Mouse (Mus musculus) limb, embryonic 11.5 days (tissue): ENCODE data around the gene Ppp4c. TPM values are rescaled to one million over a fixed set of nuclear protein-coding genes. Genes with fewer than 3 reads are reported as not detected.
A peak's percentile ranks its signal among the peaks of the same experiment; 100 is the strongest.

ENCODE experiments used
- ATAC-seq: fragments of 200-750 bp; cut with Nextera tagmentation; 2 replicates; pipeline ENCODE4 v1.8.0; 2017; ENCODE audit warnings: low read depth; ENCODE audit not compliant: insufficient number of reproducible peaks, low FRiP score, low TSS enrichment
- DNase-seq: peaks from one replicate; pipeline ENCODE4 v3.0.0-alpha.2; 2015; ENCODE audit warnings: low spot score
- H3K27ac ChIP-seq: fragments of 300-500 bp; sonication (generic); replicated peaks from 2 replicates; pipeline ENCODE4 v1.5.1; 2014; ENCODE audit warnings: low read depth, mild to moderate bottlenecking, low read length
- H3K27me3 ChIP-seq: fragments of 300-500 bp; sonication (generic); 2 replicates; pipeline ENCODE4 v1.6.1; 2014; ENCODE audit warnings: mild to moderate bottlenecking, low read length, mixed read lengths; ENCODE audit not compliant: control insufficient read depth, insufficient read depth
- H3K36me3 ChIP-seq: fragments of 300-500 bp; sonication (generic); 2 replicates; pipeline ENCODE4 v1.6.1; 2014; ENCODE audit warnings: mild to moderate bottlenecking, low read length, moderate library complexity, mixed read lengths; ENCODE audit not compliant: control insufficient read depth, insufficient read depth
- H3K4me1 ChIP-seq: fragments of 300-500 bp; sonication (generic); 2 replicates; pipeline ENCODE4 v1.6.1; 2014; ENCODE audit warnings: low read length, mixed read lengths; ENCODE audit not compliant: control insufficient read depth, insufficient read depth
- H3K4me2 ChIP-seq: fragments of 300-500 bp; sonication (generic); 2 replicates; pipeline ENCODE4 v1.6.1; 2014; ENCODE audit warnings: low read depth, mild to moderate bottlenecking, moderate library complexity; ENCODE audit not compliant: severe bottlenecking
- H3K4me3 ChIP-seq: fragments of 300-500 bp; sonication (generic); 2 replicates; pipeline ENCODE4 v1.5.1; 2014; ENCODE audit warnings: low read depth, low read length
- H3K9ac ChIP-seq: fragments of 300-500 bp; sonication (generic); 2 replicates; pipeline ENCODE4 v1.6.1; 2014; ENCODE audit warnings: mild to moderate bottlenecking, low read length
- H3K9me3 ChIP-seq: fragments of 300-500 bp; sonication (generic); 2 replicates; pipeline ENCODE4 v1.6.1; 2016; ENCODE audit warnings: low read length; ENCODE audit not compliant: control insufficient read depth
- WGBS: fragments of 180-500 bp; shearing (Covaris S2); extraction: QIAGEN DNeasy Blood & Tissue Kit; methylation state at CpG from one replicate; pipeline ENCODE4 v1.1.7; 2014; 5-methylcytosine and 5-hydroxymethylcytosine counted together
- polyA plus RNA-seq: library from polyadenylated mRNA; unstranded; fragments of >200 nt; fragmentation: Nextera tagmentation; extraction: Ambion mirVana; gene quantifications from 2 replicates; pipeline ENCODE4 v1.2.1, GENCODE M21; 2014

The Ppp4c gene
- polyA plus RNA-seq, 1 experiment from 2014 or later: 426 TPM

DNA sequence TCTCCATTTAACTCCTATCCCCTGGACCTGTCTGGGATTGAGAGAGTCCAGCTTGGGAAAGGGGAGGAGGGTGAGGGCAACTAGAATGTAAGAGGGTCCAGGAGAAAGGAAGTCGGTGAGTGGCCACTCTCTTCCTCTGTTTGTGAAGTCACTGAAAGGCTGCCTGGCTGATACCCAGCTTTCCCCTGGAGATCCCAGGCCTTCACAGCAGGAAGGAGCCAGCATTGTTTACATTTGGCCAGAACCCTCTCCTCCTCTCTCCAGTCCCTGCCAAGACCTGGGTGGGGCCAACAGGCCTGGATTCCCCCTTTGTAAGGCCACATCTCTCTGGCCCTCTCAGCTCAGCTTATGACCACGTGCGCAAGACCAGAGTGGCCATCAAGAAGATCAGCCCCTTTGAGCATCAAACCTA is 31.9 kb downstream of the Ppp4c start:
- peak overlapping the region; percentile 56; the same call in 1 of the 2 replicates for H3K27ac ChIP-seq
- H3K4me1 ChIP-seq: no peaks in the 10 kb centered on the region
- H3K9ac ChIP-seq: peak overlapping the region; percentile 78
- no peak for ATAC-seq
- no peaks in the 10 kb centered on the region for H3K9me3 ChIP-seq
- no peak for DNase-seq
- H3K36me3 ChIP-seq: peaks cover 6% of the 10 kb centered on the region; the same call in 1 of the 2 replicates
- H3K4me2 ChIP-seq: peak overlapping the region; percentile 64
- H3K4me3 ChIP-seq: peak overlapping the region; percentile 58
- H3K27me3 ChIP-seq: no peaks in the 10 kb centered on the region
- 18% methylated on average over 3 of the region's 3 CpGs for WGBS

DNA sequence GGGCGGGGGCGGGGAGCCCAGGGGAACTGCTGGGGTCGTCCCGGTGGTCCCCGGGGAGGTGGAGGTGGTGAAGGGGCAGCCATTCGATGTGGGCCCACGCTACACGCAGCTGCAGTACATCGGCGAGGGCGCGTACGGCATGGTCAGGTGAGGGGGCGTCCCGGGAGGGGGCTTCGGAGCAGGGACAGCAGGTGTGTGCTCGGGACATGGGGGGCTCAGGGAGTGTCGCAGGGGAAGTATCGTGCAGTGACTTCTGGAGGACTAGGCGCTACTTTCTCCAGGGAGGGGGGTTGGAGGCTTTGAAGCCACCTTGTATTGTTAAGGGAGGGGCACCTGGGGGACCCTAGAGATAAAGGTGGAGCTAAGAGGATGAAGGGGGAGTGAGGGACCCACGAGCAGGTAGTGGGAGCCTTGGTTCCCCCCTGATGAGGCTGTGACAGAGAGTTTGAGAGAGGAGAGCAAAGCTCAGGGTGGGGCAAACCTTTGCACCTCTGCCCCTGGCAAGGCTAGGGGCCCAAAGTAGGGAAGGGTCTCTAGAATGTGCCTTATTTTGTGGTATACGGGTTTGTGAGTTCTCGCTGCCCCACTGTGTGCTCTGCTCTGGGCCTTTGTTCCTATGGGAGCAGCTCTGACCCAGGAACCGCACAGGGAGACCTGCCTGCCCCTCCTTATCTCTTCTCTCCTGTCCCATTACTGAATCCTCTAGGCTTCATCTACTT is 32.5 kb downstream of the Ppp4c start:
- Histone ChIP-seq H3K4me2 (peak overlapping the region; percentile 64), H3K9ac (peak overlapping the region; percentile 78), H3K9me3 (no peaks in the 10 kb centered on the region), H3K27ac (peak overlapping the region; percentile 56; the same call in 1 of the 2 replicates), H3K4me3 (peak overlapping the region; percentile 58), H3K27me3 (no peaks in the 10 kb centered on the region), H3K36me3 (peaks cover 4% of the 10 kb centered on the region; the same call in 1 of the 2 replicates), H3K4me1 (no peaks in the 10 kb centered on the region)
- DNase-seq (no peak), ATAC-seq (peak; percentile 51)
- 1% methylated on average over 23 of the region's 24 CpGs for WGBS

DNA sequence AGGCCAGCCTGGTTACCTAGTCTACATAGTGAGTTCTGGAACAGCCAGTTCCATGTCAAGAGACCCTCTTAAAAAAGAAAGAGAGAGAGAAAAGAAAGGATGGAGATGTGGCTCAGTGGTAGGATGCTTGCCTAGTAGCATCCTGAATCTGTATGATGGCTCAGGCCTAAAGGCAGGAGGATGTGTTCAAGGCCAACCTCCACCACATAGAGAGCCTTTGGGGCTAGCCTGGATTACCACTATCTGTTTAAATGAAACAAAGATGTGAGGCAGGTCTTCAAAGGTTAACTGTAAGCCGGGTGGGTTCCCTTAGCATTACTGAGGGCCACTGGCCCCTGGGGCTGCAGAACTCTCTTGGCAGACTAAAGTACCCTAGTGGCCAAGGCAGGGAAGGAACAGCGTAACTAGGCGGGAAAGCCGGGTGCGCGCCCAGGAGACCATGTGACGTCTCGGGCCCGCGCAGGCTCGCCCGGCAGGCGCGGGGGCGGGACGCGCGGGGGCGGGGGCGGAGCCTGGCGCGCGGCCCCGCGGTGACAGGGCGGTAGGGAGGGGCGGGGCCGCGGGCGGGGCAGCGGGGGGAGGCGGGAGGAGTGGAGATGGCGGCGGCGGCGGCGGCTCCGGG is 33.1 kb downstream of the Ppp4c start, which contains the start of gene Mapk3:
Gene Mapk3 (plus strand): TSS at position 552 of the 622 bp plus-strand sequence.
- ATAC-seq: peak; percentile 55; the same call in 1 of the 2 replicates
- no peaks in the 10 kb centered on the region; the same call in 1 of the 2 replicates for H3K36me3 ChIP-seq
- H3K4me2 ChIP-seq: peak within 1 kb of the TSS; percentile 64
- H3K4me1 ChIP-seq: no peaks in the 10 kb centered on the region
- peak; percentile 94 for DNase-seq
- WGBS: 3% methylated on average over 16 of the region's 38 CpGs
- no peaks in the 10 kb centered on the region for H3K27me3 ChIP-seq
- peak within 1 kb of the TSS; percentile 78 for H3K9ac ChIP-seq
- H3K27ac ChIP-seq: peak within 1 kb of the TSS; percentile 56; the same call in 1 of the 2 replicates
- no peaks in the 10 kb centered on the region for H3K9me3 ChIP-seq
- H3K4me3 ChIP-seq: peak within 1 kb of the TSS; percentile 58

DNA sequence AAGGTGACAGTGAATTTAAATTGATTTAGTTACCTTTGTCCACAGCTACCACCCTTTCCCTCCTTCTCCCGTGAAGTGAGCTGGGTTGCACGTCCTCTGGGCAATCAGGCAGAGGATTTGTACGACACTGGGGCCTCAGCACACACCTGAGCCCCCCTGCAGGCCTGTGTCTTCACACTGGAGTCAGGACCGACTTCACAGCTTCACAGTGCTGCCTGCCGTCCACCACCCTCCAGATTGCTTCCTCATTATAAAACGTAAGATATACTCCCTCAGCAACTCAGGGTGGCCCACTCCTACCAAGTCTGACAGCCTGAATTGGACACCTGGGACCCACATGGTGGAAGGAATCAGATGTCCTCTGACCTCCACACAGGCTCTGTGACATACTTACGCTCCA is 33.8 kb downstream of the Ppp4c start:
- H3K27ac ChIP-seq: no peak overlapping the region
- no peak overlapping the region for H3K4me2 ChIP-seq
- H3K27me3 ChIP-seq: no peaks in the 10 kb centered on the region
- H3K36me3 ChIP-seq: no peaks in the 10 kb centered on the region
- H3K4me1 ChIP-seq: no peaks in the 10 kb centered on the region
- no peaks in the 10 kb centered on the region for H3K9me3 ChIP-seq
- no peak overlapping the region for H3K9ac ChIP-seq
- no peak overlapping the region for H3K4me3 ChIP-seq
- WGBS: 63% methylated on average over 7 of the region's 7 CpGs
- no peak for DNase-seq
- no peak for ATAC-seq

DNA sequence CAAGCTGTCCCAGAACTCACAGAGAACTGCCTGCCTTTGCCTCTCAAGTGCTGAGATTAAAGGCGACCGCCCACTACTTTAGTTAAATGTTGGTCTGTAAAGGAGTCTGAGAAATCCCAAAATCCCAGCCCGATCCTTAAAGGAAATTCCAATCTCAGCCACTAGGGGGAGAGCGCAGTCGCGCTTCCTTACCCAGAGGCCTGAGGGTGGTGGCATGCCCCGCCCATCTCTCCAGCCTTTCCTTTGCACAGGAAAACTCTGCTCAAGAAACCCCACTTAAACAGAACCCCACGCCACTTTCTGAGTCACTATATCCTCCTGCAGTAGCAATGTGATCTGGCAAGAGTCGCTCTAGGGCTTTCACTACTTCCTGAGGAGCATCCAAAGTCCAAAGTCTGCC is 37.4 kb downstream of the Ppp4c start:
- no peak overlapping the region for H3K4me3 ChIP-seq
- no peak overlapping the region; the same call in 1 of the 2 replicates for H3K4me2 ChIP-seq
- H3K27ac ChIP-seq: no peak overlapping the region
- WGBS: 0% methylated on average over 9 of the region's 9 CpGs
- no peaks in the 10 kb centered on the region for H3K27me3 ChIP-seq
- ATAC-seq (peak; percentile 58; the same call in 1 of the 2 replicates), DNase-seq (peak; percentile 90)
- H3K9me3 ChIP-seq: no peaks in the 10 kb centered on the region
- H3K36me3 ChIP-seq: no peaks in the 10 kb centered on the region
- no peak overlapping the region for H3K9ac ChIP-seq
- no peaks in the 10 kb centered on the region for H3K4me1 ChIP-seq

DNA sequence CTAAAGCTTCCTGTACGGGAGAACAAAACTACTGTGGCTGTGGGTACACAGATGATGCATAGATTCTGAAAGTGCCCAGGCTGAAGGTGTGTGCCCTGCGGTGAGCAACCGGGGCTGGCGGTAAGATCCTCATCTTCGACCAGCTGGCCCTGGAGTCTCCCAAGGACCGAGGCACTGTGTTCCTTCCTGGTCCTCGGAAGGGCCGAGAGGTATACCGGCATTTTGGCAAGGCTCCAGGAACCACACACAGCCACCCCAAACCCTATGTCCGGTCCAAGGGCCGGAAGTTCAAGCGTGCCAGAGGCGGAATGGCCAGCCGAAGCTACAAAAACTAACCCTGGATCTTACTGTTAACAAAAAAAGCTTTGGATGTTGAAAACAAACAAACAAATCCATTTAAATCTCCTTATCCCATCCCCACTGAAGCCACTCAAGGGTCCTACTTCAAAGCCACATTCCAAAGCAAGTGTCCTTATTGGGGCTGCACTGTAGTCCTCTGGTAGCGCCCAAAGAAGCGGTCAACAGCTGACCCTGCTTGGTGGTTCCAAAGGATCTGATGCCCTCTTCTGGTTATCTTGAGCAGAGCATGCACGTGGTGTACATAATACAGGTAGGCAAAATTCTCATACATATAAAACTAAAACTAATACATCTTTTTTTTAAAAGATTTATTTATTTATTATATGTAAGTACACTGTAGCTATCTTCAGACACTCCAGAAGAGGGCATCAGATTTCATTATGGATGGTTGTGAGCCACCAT is 42.5 kb downstream of the Ppp4c start:
- Histone ChIP-seq H3K4me2 (no peak overlapping the region), H3K4me1 (no peaks in the 10 kb centered on the region), H3K9me3 (no peaks in the 10 kb centered on the region), H3K27me3 (no peaks in the 10 kb centered on the region), H3K4me3 (no peak overlapping the region), H3K27ac (no peak overlapping the region), H3K9ac (no peak overlapping the region), H3K36me3 (no peaks in the 10 kb centered on the region)
- ATAC-seq (no peak), DNase-seq (no peak)
- WGBS: 96% methylated on average over 17 of the region's 17 CpGs

DNA sequence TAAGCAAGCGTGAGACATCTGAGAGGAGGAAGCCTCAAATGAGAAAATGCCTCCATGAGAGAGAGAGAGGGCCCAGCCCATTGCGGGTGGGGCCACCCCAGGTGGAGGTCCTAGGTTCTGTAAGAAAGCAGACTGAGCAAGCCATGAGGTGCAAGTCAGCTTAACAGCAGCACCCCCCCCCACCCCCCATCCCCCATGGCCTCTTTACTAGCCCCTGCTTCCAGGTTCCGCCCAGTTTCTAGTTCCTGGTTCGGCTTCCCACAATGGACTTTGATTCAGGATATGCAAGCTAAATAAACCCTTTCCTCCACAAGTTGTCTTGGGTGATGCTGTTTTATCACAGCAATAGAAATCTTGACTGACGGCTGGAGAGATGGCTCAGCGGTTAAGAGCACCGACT is 43.5 kb downstream of the Ppp4c start:
- ATAC-seq: no peak

DNA sequence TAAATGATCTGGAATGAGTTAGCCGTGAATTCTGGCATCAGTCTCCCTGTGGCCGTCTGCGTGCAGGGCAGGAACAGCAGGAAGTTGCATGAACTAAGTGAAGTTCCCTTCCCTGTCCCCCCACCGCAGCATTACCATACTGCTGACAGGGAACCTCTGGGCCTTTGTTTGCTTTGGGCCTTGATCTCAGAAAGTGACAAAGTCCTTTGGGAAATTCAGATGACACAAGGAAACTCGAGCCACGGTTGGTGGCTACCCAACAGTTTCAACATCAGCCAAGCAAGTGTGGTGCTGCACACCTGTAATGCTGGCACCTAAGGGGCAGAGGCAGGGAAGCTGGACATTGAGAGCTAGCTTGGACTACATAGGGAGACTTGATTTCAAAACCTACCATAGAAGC is 45.5 kb downstream of the Ppp4c start:
- Histone ChIP-seq H3K4me1 (no peaks in the 10 kb centered on the region), H3K27me3 (no peaks in the 10 kb centered on the region), H3K4me2 (no peak overlapping the region), H3K4me3 (no peak overlapping the region), H3K36me3 (no peaks in the 10 kb centered on the region), H3K27ac (no peak overlapping the region), H3K9me3 (no peaks in the 10 kb centered on the region), H3K9ac (no peak overlapping the region)
- 23% methylated on average over 6 of the region's 6 CpGs for WGBS
- no peak for DNase-seq
- ATAC-seq: no peak

More for the DNA sequence above, 43.5 kb downstream of the Ppp4c start:
- H3K4me1 ChIP-seq: no peaks in the 10 kb centered on the region
- H3K9me3 ChIP-seq: no peaks in the 10 kb centered on the region
- H3K27ac ChIP-seq: no peak overlapping the region
- no peaks in the 10 kb centered on the region for H3K36me3 ChIP-seq
- 0 out of 2 replicates have a peak overlapping the region, but pooled peaks have one; percentile 30 for H3K9ac ChIP-seq
- no peak for DNase-seq
- WGBS: 68% methylated on average over 7 of the region's 7 CpGs
- no peaks in the 10 kb centered on the region for H3K27me3 ChIP-seq
- H3K4me2 ChIP-seq: no peak overlapping the region
- H3K4me3 ChIP-seq: no peak overlapping the region
